Mouse (Mus musculus): Measurements from ENCODE around the gene Nhsl1.

Nhsl1 gene

DNA sequence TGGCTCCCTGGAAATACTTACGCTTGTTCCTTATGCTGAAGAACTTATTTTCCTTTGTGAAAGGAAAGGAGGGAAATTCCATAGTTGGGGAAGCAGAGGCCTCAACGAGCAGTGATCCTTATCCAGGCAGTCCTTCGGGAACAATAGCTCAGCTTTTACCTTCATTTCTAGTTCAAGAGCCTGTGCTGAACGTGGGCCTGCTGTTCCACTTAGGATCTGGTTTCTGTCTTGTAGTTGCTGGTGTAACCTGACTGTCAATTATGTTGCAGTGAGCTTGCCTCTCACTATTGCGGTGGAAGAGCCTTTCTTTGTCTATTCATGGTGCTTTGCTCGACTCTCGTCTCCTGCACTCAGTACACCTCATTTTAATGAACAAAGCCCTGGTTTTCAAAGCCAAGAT lies 175.5 kb downstream of the Nhsl1 start:
- no peak for DNase-seq

DNA sequence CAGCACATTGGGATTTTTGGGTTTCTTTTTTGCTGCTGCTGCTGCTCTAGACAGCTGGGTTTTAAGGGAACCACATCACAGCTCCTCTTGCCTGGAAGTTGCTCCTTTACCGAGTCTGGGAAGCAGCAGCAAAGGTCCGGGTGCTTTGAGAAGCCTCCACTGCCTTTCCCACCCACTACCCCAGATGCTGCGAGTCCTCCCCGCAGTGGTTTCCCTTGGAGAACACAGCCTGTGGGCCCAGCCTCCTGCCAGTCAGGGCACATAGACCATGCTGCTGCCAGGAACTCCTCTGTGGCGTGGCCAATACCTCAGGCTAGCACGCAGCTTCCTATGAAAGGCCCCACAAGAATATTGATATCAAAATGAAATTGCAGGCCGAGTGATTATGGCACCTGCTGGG lies 178.3 kb downstream of the Nhsl1 start:
- DNase-seq = no peak

DNA sequence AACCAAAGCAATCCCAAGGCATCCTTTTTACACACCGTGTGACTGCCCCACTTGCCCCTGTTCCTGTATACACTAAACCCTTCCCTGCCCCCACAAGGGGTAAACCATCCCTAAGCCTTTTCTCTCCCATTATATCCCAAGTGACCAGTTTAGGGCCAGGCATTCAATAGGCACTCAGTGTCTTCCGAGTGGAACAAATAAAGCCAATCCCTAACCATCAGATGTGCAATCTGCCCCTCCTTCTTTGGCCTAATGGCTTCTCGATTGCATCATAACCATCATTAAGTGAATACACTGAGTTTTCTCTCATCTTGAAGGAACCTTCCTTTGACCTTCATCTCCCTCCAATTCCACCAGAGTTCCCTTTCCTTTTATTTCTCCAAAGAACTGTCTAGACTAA lies 183.2 kb downstream of the Nhsl1 start:
- no peak for DNase-seq

DNA sequence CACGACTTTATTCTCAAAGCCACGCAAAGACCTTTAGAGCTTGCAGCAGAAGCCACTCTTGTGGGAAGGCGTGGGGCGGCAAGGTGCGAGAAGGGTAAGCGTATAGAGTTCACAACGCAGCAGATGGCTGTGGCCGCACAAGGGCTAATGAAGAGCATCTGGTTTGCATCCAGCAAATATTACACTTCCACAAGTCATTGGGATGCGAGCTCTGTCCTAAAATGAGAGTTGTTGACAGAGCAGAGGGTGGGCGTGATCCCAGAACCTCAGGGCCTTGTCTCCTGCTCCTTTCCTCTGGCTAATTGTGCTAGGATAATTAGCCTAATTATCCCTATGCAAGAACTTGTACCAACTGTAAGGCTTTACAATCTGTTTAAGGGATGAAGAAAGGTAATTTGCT lies 186.9 kb downstream of the Nhsl1 start:
- DNase-seq = peak; percentile 60

DNA sequence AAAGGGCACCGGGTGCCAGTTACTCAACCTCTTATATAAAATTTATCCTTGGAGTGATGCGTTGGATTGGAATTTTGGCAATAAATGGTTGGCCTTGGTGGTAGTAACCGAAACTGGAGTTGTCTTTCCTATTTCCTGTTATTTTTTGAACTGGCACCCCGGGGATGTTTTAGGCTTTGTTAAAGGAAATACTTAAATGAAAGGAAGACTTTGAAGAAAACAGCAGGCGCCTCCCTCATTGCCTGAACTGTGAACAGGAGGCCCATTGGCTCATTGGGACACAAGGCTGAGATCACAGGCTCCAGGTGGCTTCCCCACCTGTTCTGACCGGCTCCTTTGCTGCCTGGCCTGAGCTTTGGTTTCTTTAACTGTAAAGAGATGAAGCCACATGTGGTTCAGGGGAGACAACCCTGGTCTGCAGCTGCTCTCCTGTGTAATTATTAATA lies 187.7 kb downstream of the Nhsl1 start:
- DNase-seq = no peak

DNA sequence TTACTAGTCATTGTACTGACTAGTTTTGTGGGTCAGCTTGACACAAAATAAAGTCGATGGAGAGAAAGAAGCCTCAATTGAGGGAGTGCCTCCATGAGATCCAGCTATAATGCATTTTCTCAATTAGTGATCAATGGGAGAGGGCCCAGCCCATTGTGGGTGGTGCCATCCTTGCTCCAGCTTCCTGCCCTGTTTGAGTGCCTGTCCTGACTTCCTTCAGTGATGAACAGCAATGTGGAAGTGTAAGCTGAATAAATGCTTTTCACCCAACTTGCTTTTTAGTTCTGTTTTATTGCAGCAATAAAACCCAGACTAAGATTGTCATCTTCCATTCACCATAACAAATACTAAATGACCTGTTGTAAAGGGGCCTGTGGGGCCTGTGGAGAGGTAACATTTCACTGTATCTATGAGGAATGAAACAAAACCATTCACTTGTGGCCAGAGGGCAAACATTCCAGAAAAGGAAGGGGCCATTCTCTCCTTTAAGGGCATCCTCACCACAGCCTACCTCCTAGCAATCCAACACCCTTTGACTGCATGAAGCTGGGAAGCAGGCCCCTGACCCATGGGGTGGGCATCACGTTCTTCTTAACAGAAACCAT lies 189.2 kb downstream of the Nhsl1 start:
- no peak for DNase-seq

DNA sequence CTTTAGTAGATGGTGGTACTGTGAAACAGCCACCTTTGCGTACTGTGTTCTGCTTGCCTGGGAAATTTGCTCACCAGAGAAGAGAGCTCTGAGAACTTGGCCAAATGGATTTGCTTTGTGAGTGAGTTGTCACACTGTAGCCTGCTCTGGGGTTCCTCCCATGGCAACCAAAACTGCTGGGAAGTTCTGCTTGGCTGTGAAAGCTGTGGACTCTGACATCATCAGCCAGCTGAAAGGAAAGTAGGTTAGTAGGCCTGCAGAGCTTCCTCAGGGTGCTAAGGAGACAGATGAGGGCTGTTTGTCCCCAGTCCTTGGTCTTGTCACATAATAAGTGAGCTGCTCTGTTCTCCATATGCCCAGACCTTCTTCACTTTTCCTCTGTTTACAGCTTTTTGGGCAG lies 189.8 kb downstream of the Nhsl1 start:
- peak; percentile 92 for DNase-seq

DNA sequence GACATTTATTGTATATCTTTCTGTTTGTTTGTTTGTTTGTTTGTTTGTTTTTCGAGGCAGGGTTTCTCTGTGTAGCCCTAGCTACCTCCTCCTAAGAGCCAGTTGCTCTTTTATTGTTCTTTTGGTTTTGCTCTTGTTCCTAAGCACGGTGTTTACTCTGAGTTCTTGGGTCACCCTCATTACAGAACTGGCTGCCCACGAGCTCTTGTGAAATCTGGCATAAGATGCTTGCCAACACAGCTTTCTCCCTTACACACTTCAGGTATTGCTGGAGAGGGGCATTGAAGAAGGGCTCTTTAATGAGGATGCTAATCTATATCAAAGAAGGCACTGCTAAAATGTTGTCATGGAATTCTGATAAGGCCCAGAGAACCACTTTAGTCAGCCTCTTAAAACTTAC lies 191.9 kb downstream of the Nhsl1 start:
- DNase-seq = no peak

DNA sequence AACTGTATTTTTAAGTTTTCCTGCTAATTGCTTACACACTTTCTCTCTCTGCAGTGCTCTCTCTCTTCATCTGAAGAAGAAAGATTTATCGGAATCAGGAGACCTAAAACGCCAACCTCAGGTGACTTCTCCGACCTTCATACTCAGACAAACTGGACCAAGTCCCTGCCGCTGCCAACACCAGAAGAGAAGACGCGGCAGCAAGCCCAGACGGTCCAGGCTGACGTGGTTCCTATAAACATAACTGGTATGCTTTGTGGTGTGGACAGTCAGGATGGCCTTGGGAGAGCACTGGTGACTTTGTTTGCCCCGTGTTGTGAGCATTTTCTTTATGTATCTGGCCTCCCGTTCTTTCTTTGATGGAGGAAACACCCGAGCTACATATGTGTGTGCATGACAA lies 192.7 kb downstream of the Nhsl1 start:
- DNase-seq = no peak

DNA sequence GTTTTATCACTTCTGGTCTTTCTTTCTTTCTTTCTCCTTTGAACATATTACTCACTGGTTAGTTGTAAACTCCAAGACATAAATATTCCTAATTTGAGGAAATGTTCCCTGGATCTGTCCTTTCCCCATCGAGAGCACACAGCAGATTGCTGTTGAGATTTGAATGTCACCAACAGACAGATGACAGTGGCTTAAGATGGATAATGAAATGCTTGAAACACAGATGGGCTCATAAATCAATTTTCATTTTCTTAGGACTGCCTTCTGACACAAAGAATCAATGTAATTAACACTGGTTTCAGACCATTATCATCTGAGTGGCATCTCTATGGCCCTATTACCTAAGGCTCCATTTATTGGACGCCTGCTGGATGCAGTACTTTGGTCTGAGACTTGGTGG lies 203.8 kb downstream of the Nhsl1 start:
- DNase-seq = no peak

DNA sequence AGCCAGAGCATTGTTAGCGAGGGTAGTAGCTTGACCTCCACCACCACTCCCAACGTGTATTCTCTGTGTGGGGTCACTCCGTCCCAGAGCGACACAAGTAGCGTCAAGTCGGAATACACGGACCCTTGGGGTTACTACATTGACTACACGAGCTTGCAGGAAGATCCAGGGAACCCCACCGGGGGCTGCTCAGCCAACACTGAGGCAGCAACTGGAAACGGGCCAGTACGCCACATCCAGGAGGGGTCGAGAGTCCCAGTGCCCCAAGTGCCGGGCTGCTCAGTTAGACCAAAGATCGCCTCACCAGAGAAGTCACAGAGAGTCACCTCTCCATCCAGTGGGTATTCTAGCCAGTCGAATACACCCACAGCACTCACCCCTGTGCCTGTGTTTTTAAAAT lies 206.5 kb downstream of the Nhsl1 start:
- no peak for DNase-seq

DNA sequence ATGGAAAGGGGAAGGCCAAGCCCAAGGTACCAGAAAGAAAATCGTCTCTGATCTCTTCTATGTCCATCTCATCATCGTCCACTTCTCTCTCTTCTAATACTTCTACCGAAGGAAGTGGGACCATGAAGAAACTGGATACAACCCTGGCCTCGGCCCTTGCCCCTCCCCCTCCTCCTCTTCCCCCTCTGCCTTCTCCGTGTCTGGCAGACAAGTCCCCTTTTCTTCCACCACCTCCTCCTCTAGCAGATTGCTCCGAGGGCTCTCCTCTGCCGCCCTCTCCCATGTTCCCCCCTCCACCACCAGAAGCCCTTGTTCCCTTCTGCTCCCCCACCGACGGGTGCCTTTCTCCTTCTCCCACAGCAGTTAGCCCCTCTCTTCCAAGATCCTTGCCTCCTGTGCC lies 206.9 kb downstream of the Nhsl1 start:
- no peak for DNase-seq

DNA sequence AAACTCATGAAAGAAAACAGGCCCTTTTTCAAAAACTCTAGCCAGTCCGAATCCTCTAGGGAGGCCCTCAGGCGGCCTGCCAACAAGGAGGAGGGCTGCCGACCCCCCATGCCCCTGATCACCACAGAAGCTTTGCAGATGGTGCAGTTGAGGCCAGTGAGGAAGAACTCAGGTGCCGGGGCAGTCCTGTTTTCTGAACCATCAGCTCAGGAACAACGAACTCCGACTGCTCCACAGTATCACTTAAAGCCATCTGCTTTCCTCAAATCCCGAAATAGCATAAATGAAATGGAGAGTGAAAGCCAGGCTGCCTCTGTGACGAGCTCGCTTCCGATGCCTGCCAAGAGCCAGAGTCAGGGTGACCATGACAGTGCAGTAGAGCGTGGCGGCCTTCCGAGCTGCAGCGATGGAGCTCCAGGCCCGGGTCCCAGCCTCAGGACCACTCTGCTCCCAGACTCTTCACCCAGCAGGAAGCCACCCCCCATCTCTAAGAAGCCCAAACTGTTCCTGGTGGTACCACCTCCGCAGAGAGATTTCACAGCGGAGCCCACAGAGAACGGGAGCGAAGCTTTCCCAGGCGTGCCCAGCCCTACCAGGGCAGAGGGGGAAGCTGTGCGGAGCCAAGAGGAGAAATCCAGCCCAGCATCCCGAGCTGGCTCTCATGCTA lies 207.5 kb downstream of the Nhsl1 start:
- no peak for DNase-seq

DNA sequence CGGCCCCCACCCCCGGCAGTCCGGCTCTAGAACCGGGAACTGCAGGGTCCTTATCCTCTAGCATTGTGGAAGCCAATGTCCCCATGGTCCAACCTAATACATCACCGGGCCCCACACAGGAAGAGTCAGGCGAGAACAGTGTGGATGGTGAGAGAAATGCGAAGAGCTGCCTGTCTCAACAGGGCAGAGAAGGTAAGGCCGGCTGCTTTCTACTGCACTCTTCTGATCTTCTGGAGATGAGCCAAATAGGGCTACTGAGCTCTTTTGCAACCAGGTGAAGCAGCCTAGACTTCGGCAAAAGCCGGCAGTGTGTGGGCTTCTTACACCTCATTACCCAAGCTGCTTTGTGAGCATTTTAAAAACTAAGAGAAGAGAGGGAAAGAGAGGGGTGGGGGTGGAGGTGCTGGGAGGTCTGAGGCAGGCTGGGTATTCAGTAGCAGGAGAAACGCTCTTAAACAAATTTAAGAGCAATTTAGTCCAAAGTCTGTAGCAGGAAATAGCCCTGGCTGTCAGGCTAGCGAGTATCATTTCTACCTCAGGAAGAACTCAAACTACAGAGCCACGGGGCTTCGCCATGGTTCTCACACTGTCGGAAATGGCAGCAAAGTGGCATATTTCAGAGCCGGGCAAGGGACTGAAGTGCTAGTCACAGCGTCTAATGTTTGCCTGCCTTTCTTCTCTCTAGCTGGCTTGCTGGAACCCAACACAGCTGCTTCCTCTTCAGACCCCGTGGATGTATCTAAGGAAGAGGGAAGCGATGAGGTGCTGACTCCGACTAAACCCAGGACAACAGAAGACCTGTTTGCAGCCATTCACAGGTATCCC lies 208.3 kb downstream of the Nhsl1 start:
- DNase-seq = no peak

DNA sequence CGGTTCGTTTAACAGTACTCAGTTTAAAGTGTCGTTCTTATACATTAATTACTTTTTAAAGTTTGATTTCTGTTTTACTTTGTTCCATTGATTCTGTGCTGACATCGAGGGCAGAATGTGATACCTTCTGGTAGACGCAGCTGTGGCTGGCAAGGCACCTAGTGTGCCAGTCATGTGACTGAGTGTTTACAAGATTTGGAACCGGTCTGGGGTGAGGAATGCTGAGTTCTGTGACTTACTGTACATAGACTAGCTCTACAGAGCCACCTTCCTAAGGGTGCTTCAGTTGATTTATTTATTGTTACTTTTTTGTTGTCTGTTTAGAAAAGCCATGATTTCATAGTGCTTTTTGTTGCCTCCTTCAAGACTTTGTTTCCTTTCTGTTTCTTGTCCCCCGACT lies 209.0 kb downstream of the Nhsl1 start:
- DNase-seq = no peak

DNA sequence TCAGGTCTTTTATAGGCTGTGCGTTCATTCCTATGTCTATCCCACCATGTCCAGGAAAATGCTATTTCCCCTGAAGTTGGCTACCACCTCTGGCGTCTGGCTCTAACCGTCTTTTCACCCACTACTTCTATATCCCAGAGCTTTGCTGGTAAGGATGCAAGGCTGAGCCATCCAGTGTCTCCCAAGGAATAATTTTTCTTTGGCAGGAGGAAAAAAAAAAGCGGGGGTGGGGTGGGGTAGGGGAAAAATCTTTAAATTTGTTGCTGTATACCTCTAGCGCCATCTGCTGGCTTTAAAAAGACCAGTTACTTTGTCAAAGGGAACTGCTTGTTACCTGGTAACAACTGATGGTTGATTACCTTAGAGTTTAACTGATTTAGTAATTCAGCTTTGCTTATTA lies 209.7 kb downstream of the Nhsl1 start:
- DNase-seq = peak; percentile 66

DNA sequence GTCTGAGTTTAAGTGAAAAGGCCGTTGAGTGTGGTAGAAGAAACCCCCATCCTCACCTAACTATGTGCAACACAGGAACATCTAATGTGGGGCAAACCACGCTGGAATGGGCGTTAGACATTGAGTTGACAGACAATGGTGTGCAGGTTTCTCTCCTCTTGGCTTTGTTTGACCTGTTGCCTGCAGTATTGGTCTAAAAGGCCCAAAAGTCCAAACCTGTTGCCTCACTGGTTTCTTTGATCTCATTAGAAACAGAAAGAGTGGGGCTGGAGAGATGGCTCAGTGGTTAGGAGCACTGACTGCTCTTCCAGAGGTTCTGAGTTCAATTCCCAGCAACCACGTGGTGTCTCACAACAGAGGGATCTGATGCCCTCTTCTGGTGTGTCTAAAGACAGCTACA lies 210.4 kb downstream of the Nhsl1 start:
- DNase-seq = no peak

DNA sequence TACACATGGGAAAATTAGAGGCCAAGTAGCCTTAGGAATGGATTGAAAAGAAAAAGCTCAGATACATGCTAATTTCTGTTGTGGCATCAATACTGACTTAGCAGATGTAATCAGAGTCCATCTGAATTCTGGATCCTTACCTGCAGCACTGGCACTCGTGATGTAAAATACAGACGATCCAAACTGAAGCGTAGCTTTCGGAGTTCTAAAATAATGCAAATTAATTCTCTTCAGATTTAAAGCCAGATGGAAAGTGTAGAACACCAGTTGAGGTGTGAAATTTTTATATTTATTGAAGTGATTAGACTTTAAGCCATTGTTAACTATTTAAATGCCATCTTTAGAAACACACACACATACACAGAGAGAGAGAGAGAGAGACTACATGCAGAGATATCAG lies 211.4 kb downstream of the Nhsl1 start:
- DNase-seq = no peak

DNA sequence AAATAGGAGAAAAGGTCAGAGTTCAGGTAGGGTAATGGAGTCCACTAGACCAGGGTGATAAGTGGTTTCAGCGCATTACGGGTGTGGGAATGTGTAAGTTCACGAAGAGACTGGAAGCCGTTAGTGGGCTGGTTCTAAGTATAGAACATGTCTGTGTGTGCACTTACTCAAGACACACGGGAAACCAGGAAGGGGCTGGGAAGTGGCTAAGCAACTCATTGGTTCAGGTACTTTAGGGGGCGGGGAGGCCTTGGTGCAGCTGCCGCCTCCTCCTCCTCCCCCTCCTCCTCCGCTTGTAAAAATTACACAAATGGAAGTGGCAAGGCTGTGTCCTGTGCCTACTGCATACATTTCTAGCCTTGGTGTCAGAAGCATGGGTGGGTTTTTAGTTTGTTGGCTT lies 213.5 kb downstream of the Nhsl1 start:
- no peak for DNase-seq

DNA sequence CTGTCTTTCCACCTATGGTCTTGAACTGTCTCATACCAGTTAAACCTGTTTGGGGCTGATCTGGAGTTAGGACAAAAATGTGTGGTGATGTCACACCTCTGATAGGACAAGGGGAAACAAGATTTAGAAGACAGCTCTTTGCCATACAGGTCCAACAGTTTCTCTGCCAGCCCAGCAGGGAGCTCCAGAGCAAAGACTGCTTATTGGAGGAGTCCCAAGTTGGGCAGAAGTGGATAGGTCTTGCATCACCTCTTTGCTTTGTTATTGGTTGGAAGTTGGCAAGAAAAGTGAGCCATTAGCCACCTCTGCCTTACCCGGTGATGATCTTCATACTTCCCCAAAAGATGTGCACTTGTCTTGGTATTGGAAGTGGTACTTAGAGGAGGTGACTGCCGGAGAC lies 218.1 kb downstream of the Nhsl1 start:
- DNase-seq = no peak

DNA sequence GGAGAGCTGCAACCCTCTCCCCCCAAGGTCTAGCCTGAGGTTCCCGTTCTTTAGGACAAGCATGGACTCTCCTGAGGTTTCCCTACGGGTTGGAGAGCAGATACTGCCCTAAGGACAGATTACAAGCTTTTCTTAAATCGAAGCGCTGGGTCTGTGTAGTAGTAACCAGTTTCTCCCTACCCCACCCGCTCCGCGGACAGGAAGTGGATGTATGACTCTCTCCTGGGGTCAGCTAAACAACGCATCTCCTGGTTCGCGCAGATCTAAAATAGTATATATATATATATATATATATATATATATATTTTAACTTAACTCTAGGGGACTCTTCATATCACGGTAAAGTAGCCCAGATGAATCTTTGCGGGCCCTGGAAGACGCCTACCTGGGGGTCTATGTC lies 226.5 kb downstream of the Nhsl1 start:
- DNase-seq = peak; percentile 20

DNA sequence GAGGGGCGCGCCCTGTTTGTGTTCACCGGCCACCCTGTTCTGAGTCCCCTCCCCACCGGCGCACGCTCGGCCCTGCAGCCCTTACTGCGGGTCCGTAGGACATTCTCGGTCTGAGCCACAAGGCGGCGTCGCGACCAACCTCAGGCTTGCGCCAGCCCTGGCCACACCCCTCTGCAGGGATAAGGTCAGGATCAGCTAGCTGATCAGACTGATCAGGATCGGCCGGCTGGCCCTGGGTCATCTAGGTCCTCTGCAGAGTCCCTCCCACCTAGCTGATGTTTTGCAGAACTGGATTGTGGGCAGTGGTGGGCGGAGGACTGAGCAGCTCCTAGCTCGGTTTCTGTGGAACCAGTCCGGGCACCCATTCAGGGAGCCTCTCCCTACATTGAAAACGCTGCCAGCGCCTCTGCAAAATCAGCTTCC lies 227.0 kb downstream of the Nhsl1 start, which contains the start of gene Hebp2:
Gene Hebp2, minus strand, starts transcription at position 264 of the 423 bp plus-strand sequence.
- DNase-seq = peak; percentile 88

DNA sequence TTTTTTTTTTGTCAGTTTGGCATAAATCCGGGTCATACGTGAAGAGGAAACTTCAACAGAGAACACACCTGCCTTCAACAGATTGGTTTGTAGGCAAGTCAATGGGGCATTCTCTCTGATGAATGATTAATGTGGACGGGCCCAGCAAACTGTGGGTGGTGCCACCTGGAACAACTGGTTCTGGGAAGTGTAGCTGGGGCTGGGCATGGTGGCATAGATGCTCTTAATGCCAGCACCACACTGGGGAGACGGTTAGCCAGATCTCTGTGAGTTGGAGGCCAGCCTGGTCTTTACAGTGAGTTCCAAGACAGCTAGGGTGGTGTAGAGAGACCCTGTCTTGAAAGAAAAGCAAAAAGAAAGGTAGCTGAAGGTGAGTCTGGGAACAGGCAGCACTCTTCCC lies 228.6 kb downstream of the Nhsl1 start:
- DNase-seq = no peak
